Mouse (Mus musculus): ENCODE results near the gene Fsip1. TPM values are rescaled to one million over a fixed set of nuclear protein-coding genes. Genes with fewer than 3 reads are reported as not detected.

Fsip1 gene
- polyA plus RNA-seq, 1 experiment from 2014 or later: 0.48 TPM

- Histone ChIP-seq H3K27me3 (no peaks in the 10 kb centered on the region), H3K36me3 (no peaks in the 10 kb centered on the region), H3K9ac (no peak overlapping the region), H3K27ac (no peak overlapping the region), H3K4me2 (replicated peaks) (no peak overlapping the region), H3K4me1 (no peaks in the 10 kb centered on the region), H3K9me3 (no peaks in the 10 kb centered on the region), H3K4me3 (no peak overlapping the region)
- 81% methylated on average over 2 of the region's 2 CpGs for WGBS
- ATAC-seq (ENCODE audit: low FRiP score, low read depth): no peak
Observed at GRCm38 (mm10) chr2:118137776-118138175, 119.0 kb downstream of the Fsip1 start.

- 85% methylated on average over 9 of the region's 9 CpGs for WGBS
- ATAC-seq (ENCODE audit: low FRiP score, low read depth): no peak
- no peaks in the 10 kb centered on the region for H3K27me3 ChIP-seq
Observed at GRCm38 (mm10) chr2:118137071-118137470, 119.7 kb downstream of the Fsip1 start.

GRCm38 (mm10) chr2:118128313-118128712 is 128.5 kb downstream of the Fsip1 start:
- Histone ChIP-seq H3K4me1 (no peaks in the 10 kb centered on the region; the same call in 1 of the 2 replicates), H3K4me3 (no peak overlapping the region), H3K36me3 (peaks cover 34% of the 10 kb centered on the region), H3K4me2 (replicated peaks) (no peak overlapping the region), H3K9ac (no peak overlapping the region), H3K9me3 (no peaks in the 10 kb centered on the region), H3K27ac (no peak overlapping the region), H3K27me3 (no peaks in the 10 kb centered on the region)
- ATAC-seq (ENCODE audit: low FRiP score, low read depth): no peak
- WGBS: 21% methylated on average over 3 of the region's 3 CpGs

More at GRCm38 (mm10) chr2:118137071-118137470, 119.7 kb downstream of the Fsip1 start:
- Histone ChIP-seq H3K4me3 (no peak overlapping the region), H3K36me3 (no peaks in the 10 kb centered on the region), H3K4me1 (no peaks in the 10 kb centered on the region), H3K9ac (no peak overlapping the region), H3K27ac (no peak overlapping the region), H3K9me3 (no peaks in the 10 kb centered on the region), H3K4me2 (replicated peaks) (no peak overlapping the region)

- peaks cover 40% of the 10 kb centered on the region for H3K36me3 ChIP-seq
- 68% methylated on average over 5 of the region's 5 CpGs for WGBS
- H3K27me3 ChIP-seq: no peaks in the 10 kb centered on the region
- no peak overlapping the region for H3K4me2 ChIP-seq (replicated peaks)
- no peaks in the 10 kb centered on the region for H3K9me3 ChIP-seq
- no peak overlapping the region for H3K27ac ChIP-seq
- H3K9ac ChIP-seq: no peak overlapping the region
- no peak overlapping the region for H3K4me3 ChIP-seq
- no peak for ATAC-seq (ENCODE audit: low FRiP score, low read depth)
- no peaks in the 10 kb centered on the region; the same call in 1 of the 2 replicates for H3K4me1 ChIP-seq
Observed at GRCm38 (mm10) chr2:118127516-118128288, 129.1 kb downstream of the Fsip1 start.

- ATAC-seq (ENCODE audit: low FRiP score, low read depth): no peak
- H3K9ac ChIP-seq: no peak overlapping the region
- no peak overlapping the region for H3K4me2 ChIP-seq (replicated peaks)
- H3K27ac ChIP-seq: no peak overlapping the region
- WGBS: 76% methylated on average over 7 of the region's 7 CpGs
- H3K36me3 ChIP-seq: peaks cover 57% of the 10 kb centered on the region
- H3K4me3 ChIP-seq: no peak overlapping the region
- H3K9me3 ChIP-seq: no peaks in the 10 kb centered on the region
- no peaks in the 10 kb centered on the region; the same call in 1 of the 2 replicates for H3K4me1 ChIP-seq
- H3K27me3 ChIP-seq: no peaks in the 10 kb centered on the region
Observed at GRCm38 (mm10) chr2:118125943-118126470, 130.8 kb downstream of the Fsip1 start.

GRCm38 (mm10) chr2:118125211-118125939 is 131.4 kb downstream of the Fsip1 start:
- Histone ChIP-seq H3K27ac (no peak overlapping the region), H3K27me3 (no peaks in the 10 kb centered on the region), H3K4me2 (replicated peaks) (no peak overlapping the region), H3K4me3 (no peak overlapping the region), H3K4me1 (no peaks in the 10 kb centered on the region; the same call in 1 of the 2 replicates), H3K9ac (no peak overlapping the region), H3K9me3 (no peaks in the 10 kb centered on the region), H3K36me3 (peaks cover 64% of the 10 kb centered on the region)
- ATAC-seq (ENCODE audit: low FRiP score, low read depth): no peak
- WGBS: 85% methylated on average over 11 of the region's 11 CpGs

GRCm38 (mm10) chr2:118124437-118124836 is 132.3 kb downstream of the Fsip1 start:
- H3K4me1 ChIP-seq: no peaks in the 10 kb centered on the region; the same call in 1 of the 2 replicates
- no peak overlapping the region for H3K27ac ChIP-seq
- no peaks in the 10 kb centered on the region for H3K9me3 ChIP-seq
- no peak overlapping the region for H3K9ac ChIP-seq
- 89% methylated on average over 7 of the region's 7 CpGs for WGBS
- no peak overlapping the region for H3K4me3 ChIP-seq
- ATAC-seq (ENCODE audit: low FRiP score, low read depth): no peak
- peaks cover 73% of the 10 kb centered on the region for H3K36me3 ChIP-seq
- H3K27me3 ChIP-seq: no peaks in the 10 kb centered on the region
- H3K4me2 ChIP-seq (replicated peaks): no peak overlapping the region

- ATAC-seq (ENCODE audit: low FRiP score, low read depth): no peak
- no peaks in the 10 kb centered on the region for H3K9me3 ChIP-seq
- no peak overlapping the region for H3K9ac ChIP-seq
- no peak overlapping the region for H3K4me3 ChIP-seq
- 70% methylated on average over 9 of the region's 9 CpGs for WGBS
- no peaks in the 10 kb centered on the region for H3K27me3 ChIP-seq
- H3K36me3 ChIP-seq: peaks cover 80% of the 10 kb centered on the region
- no peaks in the 10 kb centered on the region; the same call in 1 of the 2 replicates for H3K4me1 ChIP-seq
- H3K27ac ChIP-seq: no peak overlapping the region; the same call in 1 of the 2 replicates
- H3K4me2 ChIP-seq (replicated peaks): no peak overlapping the region
Observed at GRCm38 (mm10) chr2:118123743-118124142, 133.0 kb downstream of the Fsip1 start.

- H3K36me3 ChIP-seq: peaks cover 92% of the 10 kb centered on the region
- no peak overlapping the region for H3K27ac ChIP-seq
- no peak overlapping the region for H3K4me3 ChIP-seq
- H3K4me2 ChIP-seq (replicated peaks): no peak overlapping the region
- WGBS: 94% methylated on average over 6 of the region's 6 CpGs
- no peak overlapping the region for H3K9ac ChIP-seq
- H3K4me1 ChIP-seq: peaks cover 4% of the 10 kb centered on the region; the same call in 1 of the 2 replicates
- no peaks in the 10 kb centered on the region for H3K9me3 ChIP-seq
- no peaks in the 10 kb centered on the region for H3K27me3 ChIP-seq
- no peak for ATAC-seq (ENCODE audit: low FRiP score, low read depth)
Observed at GRCm38 (mm10) chr2:118122291-118122690, 134.5 kb downstream of the Fsip1 start.

GRCm38 (mm10) chr2:118120751-118121150 is 136.0 kb downstream of the Fsip1 start:
- H3K4me1 ChIP-seq: peaks cover 17% of the 10 kb centered on the region
- H3K27me3 ChIP-seq: no peaks in the 10 kb centered on the region
- H3K4me2 ChIP-seq (replicated peaks): no peak overlapping the region
- no peak overlapping the region for H3K4me3 ChIP-seq
- peaks cover 100% of the 10 kb centered on the region for H3K36me3 ChIP-seq
- H3K9me3 ChIP-seq: no peaks in the 10 kb centered on the region
- H3K27ac ChIP-seq: no peak overlapping the region
- WGBS: 90% methylated on average over 7 of the region's 7 CpGs
- H3K9ac ChIP-seq: no peak overlapping the region
- no peak for ATAC-seq (ENCODE audit: low FRiP score, low read depth)

GRCm38 (mm10) chr2:118120095-118120494 is 136.7 kb downstream of the Fsip1 start:
- Histone ChIP-seq H3K4me3 (no peak overlapping the region), H3K4me1 (peaks cover 23% of the 10 kb centered on the region), H3K9me3 (no peaks in the 10 kb centered on the region), H3K36me3 (peaks cover 100% of the 10 kb centered on the region), H3K27ac (no peak overlapping the region), H3K9ac (no peak overlapping the region), H3K4me2 (replicated peaks) (no peak overlapping the region), H3K27me3 (no peaks in the 10 kb centered on the region)
- no peak for ATAC-seq (ENCODE audit: low FRiP score, low read depth)
- WGBS: 94% methylated on average over 11 of the region's 11 CpGs

- Histone ChIP-seq H3K27me3 (no peaks in the 10 kb centered on the region), H3K4me1 (peaks cover 28% of the 10 kb centered on the region), H3K4me2 (replicated peaks) (no peak overlapping the region), H3K36me3 (peaks cover 100% of the 10 kb centered on the region), H3K9me3 (no peaks in the 10 kb centered on the region), H3K9ac (no peak overlapping the region), H3K27ac (no peak overlapping the region), H3K4me3 (no peak overlapping the region)
- 94% methylated on average over 12 of the region's 12 CpGs for WGBS
- ATAC-seq (ENCODE audit: low FRiP score, low read depth): no peak
Observed at GRCm38 (mm10) chr2:118119684-118120083, 137.1 kb downstream of the Fsip1 start.

Data from limb, embryonic 13.5 days (tissue).